Mouse (Mus musculus) kidney, postnatal 14 days (tissue): ENCODE data around the gene Gm2696.
"Not testable (repeated sequence)": the region's sequence is repeated elsewhere in the genome, so short reads cannot be mapped to it uniquely, and the experiment has no call there.

Source experiments
- DNase-seq: peaks from one replicate; pipeline ENCODE4 v3.0.0; 2022; ENCODE audit warnings: mixed read lengths

Gm2696 gene

DNA sequence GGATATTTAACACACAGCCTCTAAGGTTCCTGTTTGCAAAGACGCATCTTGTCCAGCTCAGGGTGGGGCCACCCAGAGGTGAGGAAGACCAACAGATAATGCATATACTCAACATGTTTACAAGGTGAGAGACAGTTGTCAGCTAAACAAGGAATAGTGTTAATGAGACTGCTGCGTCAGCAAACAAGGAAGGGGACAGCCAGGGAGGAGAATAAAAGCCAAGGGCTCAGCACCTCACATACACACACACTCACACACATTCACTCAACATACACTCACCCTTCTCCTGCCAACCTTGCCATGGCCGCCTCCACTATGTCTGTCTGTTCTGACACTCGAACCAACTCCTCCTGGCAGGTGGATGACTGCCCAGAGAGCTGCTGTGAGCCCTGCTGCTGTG is at the start of gene Gm2696:
Gene Gm2696, plus strand, starts transcription at position 301 of the 400 bp plus-strand sequence.
- DNase-seq: no peak

DNA sequence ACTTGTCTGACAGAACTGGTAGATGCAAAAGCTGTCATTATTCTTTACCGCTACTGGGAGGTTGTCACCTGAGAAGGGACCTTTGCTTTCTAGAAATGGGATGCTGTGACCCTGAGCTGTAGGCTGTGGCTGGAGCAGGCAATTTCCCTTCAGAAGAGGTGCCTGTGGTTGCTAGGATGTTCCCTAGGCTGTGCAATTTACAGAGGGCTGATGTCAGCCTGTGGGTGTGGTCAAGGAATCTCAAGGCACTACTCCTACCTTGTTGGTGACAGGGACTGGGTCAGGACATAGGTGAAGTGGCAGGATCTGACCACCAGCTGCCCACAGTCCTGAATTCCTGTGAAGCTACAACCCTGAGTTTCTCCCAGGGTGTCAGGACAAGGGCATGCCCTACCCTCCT is 44.8 kb upstream of the Gm2696 start:
- DNase-seq: no peak

DNA sequence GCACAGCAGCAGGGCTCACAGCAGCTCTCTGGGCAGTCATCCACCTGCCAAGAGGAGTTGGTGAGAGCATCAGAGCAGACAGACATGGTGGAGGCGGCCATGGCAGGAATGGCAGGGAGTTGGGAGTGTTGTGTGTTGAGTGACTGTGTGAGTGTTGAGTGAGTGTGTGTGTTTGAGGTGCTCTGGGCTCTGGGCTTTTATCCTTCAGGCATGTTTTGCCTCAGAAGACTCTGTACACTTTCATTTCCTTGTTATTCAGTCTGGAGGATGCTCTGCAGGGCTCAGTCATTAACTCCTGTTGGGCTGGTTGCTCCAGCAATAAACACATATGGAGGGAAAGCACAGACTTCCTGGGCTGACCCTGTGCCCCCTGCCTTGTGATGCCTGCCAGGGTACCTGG is 43.3 kb upstream of the Gm2696 start, which contains the start of gene Gm3238:
Gene Gm3238, minus strand, starts transcription at position 101 of the 400 bp plus-strand sequence.
- DNase-seq: not testable (repeated sequence)

DNA sequence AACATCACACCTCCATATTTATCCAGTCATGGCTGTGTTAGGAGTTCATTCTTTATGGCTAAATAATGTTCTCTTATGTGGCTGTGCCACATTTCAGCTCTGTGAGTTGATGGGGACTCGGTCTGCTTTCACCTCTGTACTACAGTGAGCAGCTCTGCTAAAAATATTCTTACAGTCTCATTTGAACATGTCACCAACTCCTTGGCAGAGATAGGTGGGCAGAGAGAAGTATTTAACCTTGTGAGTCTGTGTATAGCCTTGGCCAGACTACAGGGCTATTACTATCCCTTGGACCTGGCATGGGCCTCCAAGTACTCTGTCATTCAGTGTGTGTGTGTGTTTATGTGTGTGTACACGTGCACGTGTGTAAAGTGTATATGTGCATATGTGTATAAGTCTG is 42.3 kb upstream of the Gm2696 start:
- not testable (repeated sequence) for DNase-seq

DNA sequence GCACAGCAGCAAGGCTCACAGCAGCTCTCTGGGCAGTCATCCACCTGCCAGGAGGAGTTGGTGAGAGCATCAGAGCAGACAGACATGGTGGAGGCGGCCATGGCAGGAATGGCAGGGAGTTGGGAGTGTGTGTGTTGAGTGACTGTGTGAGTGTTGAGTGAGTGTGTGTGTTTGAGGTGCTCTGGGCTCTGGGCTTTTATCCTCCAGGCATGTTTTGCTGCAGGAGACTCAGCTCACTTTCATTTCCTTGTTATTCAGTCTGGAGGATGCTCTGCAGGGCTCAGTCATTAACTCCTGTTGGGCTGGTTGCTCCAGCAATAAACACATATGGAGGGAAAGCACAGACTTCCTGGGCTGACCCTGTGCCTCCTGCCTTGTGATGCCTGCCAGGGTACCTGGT is 37.6 kb upstream of the Gm2696 start, which contains the start of gene Gm7138:
Gene Gm7138, minus strand, starts transcription at position 101 of the 400 bp plus-strand sequence.
- not testable (repeated sequence) for DNase-seq

DNA sequence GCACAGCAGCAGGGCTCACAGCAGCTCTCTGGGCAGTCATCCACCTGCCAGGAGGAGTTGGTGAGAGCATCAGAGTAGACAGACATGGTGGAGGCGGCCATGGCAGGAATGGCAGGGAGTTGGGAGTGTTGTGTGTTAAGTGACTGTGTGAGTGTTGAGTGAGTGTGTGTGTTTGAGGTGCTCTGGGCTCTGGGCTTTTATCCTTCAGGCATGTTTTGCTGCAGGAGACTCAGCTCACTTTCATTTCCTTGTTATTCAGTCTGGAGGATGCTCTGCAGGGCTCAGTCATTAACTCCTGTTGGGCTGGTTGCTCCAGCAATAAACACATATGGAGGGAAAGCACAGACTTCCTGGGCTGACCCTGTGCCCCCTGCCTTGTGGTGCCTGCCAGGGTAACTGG is 32.0 kb upstream of the Gm2696 start, which contains the start of gene Gm3250:
Gene Gm3250, minus strand, starts transcription at position 101 of the 400 bp plus-strand sequence.
- DNase-seq: not testable (repeated sequence)

DNA sequence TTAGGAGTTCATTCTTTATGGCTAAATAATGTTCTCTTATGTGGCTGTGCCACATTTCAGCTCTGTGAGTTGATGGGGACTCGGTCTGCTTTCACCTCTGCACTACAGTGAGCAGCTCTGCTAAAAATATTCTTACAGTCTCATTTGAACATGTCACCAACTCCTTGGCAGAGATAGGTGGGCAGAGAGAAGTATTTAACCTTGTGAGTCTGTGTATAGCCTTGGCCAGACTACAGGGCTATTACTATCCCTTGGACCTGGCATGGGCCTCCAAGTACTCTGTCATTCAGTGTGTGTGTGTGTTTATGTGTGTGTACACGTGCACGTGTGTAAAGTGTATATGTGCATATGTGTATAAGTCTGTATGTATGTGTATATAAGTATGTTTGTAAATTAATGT is 31.1 kb upstream of the Gm2696 start:
- DNase-seq: not testable (repeated sequence)

DNA sequence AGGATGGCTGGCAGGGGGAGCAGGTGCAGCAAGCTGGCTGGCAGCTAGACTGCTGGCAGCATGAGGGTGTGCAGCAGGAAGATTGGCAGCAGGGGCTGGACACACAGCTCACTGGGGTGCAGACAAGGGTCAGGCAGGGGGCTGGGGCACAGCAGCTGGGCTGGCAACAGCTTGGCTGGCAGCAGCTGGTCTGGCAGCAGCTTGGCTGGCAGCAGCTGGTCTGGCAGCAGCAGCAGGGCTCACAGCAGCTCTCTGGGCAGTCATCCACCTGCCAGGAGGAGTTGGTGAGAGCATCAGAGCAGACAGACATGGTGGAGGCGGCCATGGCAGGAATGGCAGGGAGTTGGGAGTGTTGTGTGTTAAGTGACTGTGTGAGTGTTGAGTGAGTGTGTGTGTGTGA is 26.6 kb upstream of the Gm2696 start, which contains the start of gene Gm7137:
Gene Gm7137, minus strand, starts transcription at position 325 of the 400 bp plus-strand sequence.
- not testable (repeated sequence) for DNase-seq

DNA sequence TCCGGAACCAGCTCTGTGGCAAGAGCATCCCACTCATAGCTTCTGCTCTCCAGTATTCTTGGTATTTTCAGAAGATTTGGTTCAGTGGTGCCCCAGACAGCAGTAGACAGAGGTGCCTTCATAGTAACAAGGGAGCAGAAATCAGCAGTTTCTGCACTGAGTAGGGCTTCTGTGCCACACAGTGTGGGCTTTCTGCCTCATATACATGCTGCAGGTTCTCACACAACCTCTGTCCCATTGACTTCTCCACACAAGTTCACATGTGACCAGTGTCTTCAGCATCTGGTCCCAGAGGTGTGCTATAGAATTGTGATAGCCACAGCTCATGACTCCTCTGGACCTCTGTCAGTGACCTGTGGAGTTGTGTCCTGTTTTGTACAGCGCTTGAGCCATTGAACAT is 25.9 kb upstream of the Gm2696 start:
- DNase-seq: no peak

DNA sequence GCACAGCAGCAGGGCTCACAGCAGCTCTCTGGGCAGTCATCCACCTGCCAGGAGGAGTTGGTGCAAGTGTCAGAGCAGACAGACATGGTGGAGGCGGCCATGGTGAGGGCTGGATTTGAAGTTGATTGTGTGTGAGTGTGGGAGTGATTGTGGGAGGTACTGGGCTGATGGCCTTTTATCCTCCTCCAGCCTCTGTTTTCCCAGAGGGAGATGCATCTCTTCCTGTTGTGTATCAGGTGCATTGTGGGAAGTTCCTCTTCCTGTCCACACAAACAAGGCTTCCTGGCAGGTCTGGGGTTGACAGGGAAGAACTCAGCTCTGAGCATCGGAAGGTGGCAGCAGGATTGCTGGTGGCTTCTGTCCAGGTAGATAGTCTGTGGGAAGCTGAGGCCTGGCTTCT is 19.5 kb upstream of the Gm2696 start, which contains the start of gene Gm9639:
Gene Gm9639, minus strand, starts transcription at position 101 of the 400 bp plus-strand sequence.
- DNase-seq: no peak

DNA sequence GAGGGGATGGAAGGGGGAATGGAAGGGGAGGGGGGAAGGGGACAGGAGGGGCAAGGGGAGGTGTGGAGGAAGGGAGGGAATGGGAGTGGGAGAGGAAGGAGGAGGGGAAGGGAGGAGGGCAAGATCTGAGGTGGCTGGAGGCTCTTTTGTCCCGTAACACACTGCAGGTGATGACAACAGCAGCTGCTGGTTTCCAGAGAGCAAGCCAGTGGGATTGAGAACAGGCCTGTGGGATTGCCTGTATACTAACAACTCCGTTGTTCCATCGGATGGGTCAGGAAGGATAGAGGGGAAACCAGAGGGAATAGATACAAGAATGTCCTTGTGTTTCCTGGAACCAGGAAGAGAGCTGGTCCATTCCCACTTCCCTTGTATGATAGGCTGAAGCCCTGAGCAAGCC is 16.8 kb upstream of the Gm2696 start:
- DNase-seq: no peak

DNA sequence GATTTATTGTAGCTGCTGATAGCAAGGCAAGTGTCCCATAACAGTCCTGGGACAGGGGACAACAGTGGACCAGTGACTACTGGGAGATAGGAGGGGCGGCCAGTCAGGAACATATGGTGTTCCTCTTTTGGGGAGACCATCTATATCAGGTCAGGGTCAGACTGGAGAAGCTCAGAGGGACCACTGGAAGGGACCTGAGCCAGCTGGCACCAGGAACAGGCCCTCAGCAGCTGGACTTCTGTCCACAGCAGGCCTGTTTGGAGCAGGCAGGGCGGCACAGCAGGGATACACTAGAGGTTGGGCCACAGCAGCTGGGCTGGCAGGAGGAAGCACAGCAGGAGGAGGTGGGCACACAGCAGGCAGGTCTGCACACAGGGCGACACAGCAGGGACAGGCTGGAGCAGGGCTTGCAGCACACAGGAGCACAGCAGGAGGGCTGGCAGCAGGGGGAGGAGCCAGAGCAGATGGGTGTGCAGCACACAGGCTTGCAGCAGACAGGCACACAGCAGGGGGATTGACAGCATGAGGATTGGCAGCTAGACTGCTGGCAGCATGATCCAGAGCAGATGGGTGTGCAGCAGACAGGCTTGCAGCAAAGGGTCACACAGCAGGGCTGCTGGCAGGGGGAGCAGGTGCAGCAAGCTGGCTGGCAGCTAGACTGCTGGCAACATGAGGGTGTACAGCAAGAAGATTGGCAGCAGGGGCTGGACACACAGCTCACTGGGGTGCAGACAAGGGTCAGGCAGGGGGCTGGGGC is 16.1 kb upstream of the Gm2696 start:
- DNase-seq: not testable (repeated sequence)

DNA sequence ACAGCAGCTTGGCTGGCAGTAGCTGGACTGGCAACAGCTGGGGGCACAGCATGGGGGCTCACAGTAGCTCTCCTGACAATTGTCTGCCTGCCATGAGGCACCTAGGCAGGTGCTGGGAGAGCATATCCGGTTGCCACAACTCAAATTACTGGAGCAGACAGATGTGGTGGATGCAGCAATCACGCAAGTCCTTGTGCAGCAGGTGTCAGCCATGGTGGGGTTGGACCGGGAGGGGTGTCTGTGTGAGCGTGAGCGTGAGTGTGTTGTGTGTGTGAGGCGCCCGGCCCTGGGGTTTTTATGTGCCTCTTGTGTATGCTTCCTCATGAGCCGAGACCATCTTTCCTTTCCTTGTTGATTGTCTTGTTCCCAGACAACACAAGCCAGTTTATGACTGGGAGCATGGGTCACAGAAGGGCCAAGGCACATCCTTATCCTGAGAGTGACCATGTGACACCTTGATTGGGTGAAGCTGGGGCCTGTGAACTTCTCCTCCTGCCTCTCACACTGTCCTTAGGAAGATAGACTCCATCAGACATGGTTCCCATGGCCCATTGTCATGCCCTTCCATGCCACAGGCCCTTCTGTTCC is 15.5 kb upstream of the Gm2696 start, which contains the start of gene Gm19668:
Gene Gm19668, minus strand, starts transcription at position 213 of the 588 bp plus-strand sequence.
- DNase-seq: no peak

DNA sequence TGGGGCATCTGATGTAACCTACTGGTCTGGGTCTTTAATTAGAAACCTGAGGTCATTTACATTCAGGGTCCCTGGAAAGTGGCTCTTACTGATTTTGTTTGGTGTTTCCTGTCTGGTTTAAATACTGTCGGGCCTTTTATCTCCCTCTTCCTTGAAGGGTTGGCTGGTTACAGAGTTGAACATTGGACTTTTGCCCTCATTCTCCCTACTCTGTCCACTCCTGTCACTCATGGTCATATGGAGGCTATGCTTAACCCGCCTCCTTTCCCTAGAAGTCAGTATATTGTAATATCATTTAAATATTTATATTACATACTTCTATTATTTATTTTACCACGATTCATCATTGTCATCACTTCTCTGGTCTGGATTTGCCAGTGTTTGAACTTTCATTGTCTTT is 10.4 kb upstream of the Gm2696 start:
- DNase-seq: no peak

DNA sequence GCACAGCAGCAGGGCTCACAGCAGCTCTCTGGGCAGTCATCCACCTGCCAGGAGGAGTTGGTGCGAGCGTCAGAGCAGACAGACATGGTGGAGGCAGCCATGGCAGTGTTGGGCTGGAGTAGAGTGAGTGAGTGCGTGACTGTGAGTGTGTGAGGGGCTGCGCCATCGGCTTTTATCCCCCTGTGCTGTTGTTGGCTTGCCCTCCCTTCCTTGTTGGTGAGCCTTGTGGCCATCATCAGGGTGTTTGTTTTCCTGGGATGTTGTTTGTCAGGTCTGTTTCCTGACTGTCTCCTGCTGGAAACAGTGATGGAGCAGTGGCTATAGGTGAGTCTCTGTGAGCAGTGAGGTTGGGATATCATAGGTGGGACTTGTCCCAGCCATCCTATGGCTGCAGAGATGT is 2.7 kb upstream of the Gm2696 start, which contains the start of gene Gm9507:
Gene Gm9507, minus strand, starts transcription at position 101 of the 400 bp plus-strand sequence.
- DNase-seq: no peak

DNA sequence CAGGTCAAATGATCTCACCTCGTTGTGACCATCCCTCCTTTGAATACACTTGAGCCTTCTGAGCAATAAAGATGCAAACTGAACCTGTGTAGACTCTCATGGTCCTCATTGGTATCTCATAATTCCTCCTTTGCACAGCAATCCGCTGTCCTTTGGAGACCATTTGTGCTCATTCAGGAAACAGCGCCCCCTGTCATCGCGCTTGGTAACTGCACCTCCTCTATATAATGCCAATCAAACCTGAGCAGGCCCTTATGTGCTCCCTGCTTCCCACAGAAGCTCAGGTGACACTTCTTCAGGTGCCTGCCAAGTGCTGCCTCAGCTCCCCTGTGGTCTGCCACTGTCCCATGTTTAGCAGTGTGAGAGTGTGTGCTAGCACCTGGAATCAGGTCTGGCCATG is 1.0 kb downstream of the Gm2696 start:
- DNase-seq: peak; percentile 7

DNA sequence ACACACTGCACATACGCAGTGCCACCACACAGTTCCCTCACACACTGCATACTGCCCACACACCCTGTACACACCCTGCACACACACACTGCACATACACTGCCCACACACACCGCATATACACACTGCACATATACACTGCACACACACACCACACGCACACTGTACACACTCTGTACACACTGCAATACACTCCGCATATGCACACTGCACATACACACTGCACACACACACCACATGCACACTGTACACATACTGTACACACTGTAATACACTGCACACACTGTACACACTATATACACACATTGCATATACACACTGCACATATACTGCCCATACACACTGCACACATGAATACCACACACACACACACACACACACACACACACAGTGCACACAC is 4.0 kb downstream of the Gm2696 start:
- no peak for DNase-seq

DNA sequence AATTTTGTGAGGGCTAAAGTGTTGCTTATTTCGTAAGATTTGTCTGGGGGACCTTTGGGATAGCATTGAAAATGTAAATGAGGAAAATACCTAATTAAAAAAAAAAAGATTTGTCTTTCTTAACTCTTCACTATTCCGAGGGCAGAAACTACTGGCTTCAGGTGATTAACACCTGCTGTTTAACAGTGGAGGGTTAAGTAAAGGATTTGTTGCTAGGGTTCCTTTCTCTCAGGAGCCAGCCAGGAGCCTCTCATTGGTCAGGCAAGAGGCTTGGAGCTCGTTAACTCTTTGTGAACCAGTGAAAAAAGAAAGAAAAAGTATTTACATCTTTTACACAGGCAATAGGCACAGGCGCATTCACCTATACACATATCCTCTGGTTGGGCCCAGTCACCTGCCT is 4.7 kb downstream of the Gm2696 start:
- no peak for DNase-seq

DNA sequence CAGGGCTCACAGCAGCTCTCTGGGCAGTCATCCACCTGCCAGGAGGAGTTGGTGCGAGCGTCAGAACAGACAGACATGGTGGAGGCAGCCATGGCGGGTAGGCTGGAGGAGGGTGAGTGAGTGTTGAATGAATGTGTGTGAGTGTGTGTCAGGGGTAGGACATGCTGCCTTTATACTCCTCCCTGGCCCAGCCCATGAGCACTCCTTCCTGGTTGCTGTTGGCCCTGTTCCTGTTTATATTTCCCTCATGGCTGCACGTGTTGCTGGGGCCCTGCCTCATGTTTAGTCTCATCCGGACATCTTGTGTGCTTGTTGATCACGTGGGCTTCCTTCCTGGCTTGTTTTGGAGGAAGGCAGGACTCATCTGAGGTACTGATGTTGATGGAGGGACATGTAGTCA is 12.5 kb downstream of the Gm2696 start, which contains the start of gene Krtap10-4:
Gene Krtap10-4, minus strand, starts transcription at position 145 of the 400 bp plus-strand sequence.
- no peak for DNase-seq

DNA sequence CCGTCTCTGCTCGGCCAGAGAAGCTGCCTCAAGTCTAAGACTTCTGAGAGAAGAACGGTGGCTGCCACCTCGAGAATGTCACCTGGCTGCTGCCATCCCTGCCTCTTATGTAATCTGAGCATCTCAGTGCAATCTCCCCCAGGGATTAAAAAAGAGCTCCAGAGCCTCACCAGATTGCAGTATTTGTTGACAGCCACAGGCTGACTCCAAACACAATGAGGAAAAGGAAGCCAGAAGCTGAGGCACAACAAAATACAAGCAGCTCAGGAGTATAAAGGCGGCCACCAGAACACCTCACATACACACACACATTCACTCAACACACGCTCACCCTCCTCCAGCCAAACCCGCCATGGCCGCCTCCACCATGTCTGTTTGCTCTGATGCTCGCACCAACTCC is 21.2 kb downstream of the Gm2696 start, which contains the start of gene Krtap10-10:
Gene Krtap10-10, plus strand, starts transcription at position 301 of the 400 bp plus-strand sequence.
- no peak for DNase-seq

DNA sequence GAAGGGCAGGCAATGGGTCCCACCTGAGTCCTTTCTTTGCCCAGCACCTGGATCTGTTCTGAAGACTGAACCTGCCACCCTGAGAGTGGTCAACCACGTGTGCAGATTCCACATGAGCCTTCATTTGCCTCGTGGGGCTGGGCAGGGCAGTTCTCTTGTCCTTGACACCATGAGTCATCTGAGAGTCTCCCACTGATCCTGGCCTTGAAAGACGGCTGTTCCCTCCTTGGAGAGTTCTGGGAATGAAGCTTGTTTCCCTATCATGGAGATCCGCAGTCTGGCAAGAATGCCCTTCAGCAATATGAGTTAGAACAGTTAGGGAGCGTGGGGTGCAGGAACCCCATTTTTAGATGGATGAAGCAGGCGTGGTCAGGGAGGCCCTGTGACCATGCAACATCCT is 24.5 kb downstream of the Gm2696 start:
- no peak for DNase-seq

DNA sequence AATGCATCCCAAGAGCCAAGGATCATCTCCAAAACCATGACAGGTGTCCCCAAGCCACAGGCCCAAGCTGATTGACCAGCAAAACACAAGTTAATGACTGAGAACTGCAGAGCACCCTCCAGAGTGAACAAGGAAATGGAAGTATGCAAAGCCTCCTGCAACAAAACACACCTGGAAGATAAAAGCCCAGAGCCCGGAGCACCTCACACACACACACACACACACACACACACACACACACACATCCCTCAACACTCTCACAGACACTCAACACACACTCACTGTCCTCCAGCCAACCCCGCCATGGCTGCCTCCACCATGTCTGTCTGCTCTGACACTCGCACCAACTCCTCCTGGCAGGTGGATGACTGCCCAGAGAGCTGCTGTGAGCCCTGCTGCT is 32.0 kb downstream of the Gm2696 start, which contains the start of gene Gm36176:
Gene Gm36176, plus strand, starts transcription at position 301 of the 400 bp plus-strand sequence.
- no peak for DNase-seq

DNA sequence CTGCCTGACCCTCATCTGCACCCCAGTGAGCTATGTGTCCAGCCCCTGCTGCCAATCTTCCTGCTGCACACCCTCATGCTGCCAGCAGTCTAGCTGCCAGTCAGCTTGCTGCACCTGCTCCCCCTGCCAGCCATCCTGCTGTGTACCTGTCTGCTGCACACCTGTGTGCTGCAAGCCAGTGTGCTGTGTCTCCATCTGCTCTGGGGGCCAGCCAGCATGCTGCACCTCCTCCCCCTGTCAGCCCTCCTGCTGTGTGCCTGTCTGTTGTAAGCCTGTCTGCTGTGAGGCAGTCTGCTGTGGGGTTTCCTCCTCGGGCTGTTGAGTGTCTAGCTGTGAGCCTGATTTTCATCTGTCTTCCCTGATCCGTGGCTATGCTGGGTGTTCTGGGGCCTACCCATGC is 32.5 kb downstream of the Gm2696 start:
- DNase-seq: no peak

DNA sequence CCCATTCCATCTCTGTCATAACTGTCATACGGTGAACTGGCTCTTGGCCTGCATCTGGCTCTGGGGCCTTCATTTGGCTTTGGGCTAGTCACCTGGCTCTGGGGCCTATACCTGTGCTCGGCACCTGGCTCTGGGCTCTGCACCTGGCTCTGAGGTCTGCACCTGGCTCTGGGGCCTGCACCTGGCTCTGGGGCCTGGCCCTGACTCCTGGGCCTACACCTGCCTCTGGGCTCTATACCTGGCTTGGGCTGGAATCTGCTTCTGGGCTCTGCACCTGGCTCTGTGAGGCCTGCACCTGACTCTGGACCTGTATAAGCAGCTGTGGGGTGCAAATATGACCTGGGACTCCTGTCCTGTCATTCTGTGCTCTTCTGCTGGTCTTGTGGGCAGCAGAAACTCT is 33.1 kb downstream of the Gm2696 start:
- DNase-seq: no peak
